Mouse (Mus musculus) G1E (cell line): ENCODE data around the gene Adgra3. TPM values are rescaled to one million over a fixed set of nuclear protein-coding genes. Genes with fewer than 3 reads are reported as not detected.

ENCODE experiments used
- ATAC-seq: 2 replicates; pipeline ENCODE4 v1.8.0; 2016; ENCODE audit warnings: mild to moderate bottlenecking; ENCODE audit not compliant: insufficient number of reproducible peaks, poor library complexity, low FRiP score, severe bottlenecking; ENCODE audit errors: extremely low read depth
- DNase-seq: peaks from one replicate; pipeline ENCODE4 v3.0.0; 2012; ENCODE audit warnings: low spot score
- H3K27me3 ChIP-seq: 2 replicates; pipeline ENCODE4 v1.6.1; 2012; ENCODE audit warnings: mild to moderate bottlenecking, low read length, inconsistent platforms; ENCODE audit not compliant: insufficient read depth
- H3K36me3 ChIP-seq: replicated peaks from 2 replicates; pipeline ENCODE3; 2012; ENCODE audit warnings: mild to moderate bottlenecking, inconsistent platforms
- H3K4me1 ChIP-seq: 2 replicates; pipeline ENCODE4 v1.6.1; 2012; ENCODE audit warnings: low read depth, low read length, inconsistent platforms, mixed read lengths; ENCODE audit not compliant: insufficient read depth
- H3K4me3 ChIP-seq: 2 replicates; pipeline ENCODE4 v1.5.1; 2012; ENCODE audit warnings: low read depth, mild to moderate bottlenecking, inconsistent platforms, low read length, moderate library complexity, mixed read lengths
- H3K9me3 ChIP-seq: replicated peaks from 2 replicates; pipeline ENCODE4 v1.6.1; 2012; ENCODE audit warnings: inconsistent platforms
- CTCF ChIP-seq: IDR thresholded peaks from 2 replicates; pipeline ENCODE4 v1.5.1; 2012; ENCODE audit warnings: low read depth, low read length, inconsistent platforms, mixed read lengths
- GATA1 ChIP-seq: IDR thresholded peaks from 2 replicates; pipeline ENCODE4 v1.6.1; 2012; ENCODE audit warnings: borderline replicate concordance, low read length, inconsistent platforms, mixed read lengths
- GATA2 ChIP-seq: IDR thresholded peaks from 2 replicates; pipeline ENCODE4 v1.6.1; 2012; ENCODE audit warnings: low read depth, low read length, inconsistent platforms, borderline replicate concordance
- POLR2AphosphoS5 ChIP-seq: IDR thresholded peaks from 2 replicates; pipeline ENCODE4 v1.6.1; 2012; ENCODE audit warnings: low read depth, low read length, inconsistent platforms; ENCODE audit not compliant: insufficient replicate concordance
- TAL1 ChIP-seq: conservative IDR thresholded peaks from 2 replicates; pipeline ENCODE4 v1.6.1; 2012; ENCODE audit warnings: low read depth, low read length, inconsistent platforms, mixed read lengths
- polyA plus RNA-seq: library from polyadenylated mRNA; stranded (reverse); fragments of >175 nt; gene quantifications from 2 replicates; pipeline ENCODE4 v1.2.3, GENCODE M21; 2012
- total RNA-seq, 2 experiments: library from RNA; stranded (forward) in 1 of 2; stranded (reverse) in 1 of 2; fragments of 200-1000 nt in 1 of 2; fragments of >200 nt in 1 of 2; fragmentation: Nextera tagmentation in 1 of 2; gene quantifications; 2 replicates each; pipeline ENCODE4 v1.2.3; 2014 to 2017

Gene Adgra3
- total and polyA plus RNA-seq, 3 experiments, result 0.16 TPM; not detected in 2

- Histone ChIP-seq H3K36me3 (no peaks in the 10 kb centered on the region), H3K27me3 (no peaks in the 10 kb centered on the region), H3K9me3 (peaks cover 5% of the 10 kb centered on the region; the same call in 1 of the 2 replicates), H3K4me1 (no peaks in the 10 kb centered on the region), H3K4me3 (no peak overlapping the region)
- ATAC-seq (no peak), DNase-seq (no peak)
- no peak for TF ChIP-seq TAL1
- TF ChIP-seq GATA2, result no peak
- no peak for TF ChIP-seq GATA1
- TF ChIP-seq POLR2AphosphoS5, result no peak
- TF ChIP-seq CTCF, result no peak
Measured at GRCm38 (mm10) chr5:50052456-50052855, 6.3 kb downstream of the Adgra3 start.

DNA sequence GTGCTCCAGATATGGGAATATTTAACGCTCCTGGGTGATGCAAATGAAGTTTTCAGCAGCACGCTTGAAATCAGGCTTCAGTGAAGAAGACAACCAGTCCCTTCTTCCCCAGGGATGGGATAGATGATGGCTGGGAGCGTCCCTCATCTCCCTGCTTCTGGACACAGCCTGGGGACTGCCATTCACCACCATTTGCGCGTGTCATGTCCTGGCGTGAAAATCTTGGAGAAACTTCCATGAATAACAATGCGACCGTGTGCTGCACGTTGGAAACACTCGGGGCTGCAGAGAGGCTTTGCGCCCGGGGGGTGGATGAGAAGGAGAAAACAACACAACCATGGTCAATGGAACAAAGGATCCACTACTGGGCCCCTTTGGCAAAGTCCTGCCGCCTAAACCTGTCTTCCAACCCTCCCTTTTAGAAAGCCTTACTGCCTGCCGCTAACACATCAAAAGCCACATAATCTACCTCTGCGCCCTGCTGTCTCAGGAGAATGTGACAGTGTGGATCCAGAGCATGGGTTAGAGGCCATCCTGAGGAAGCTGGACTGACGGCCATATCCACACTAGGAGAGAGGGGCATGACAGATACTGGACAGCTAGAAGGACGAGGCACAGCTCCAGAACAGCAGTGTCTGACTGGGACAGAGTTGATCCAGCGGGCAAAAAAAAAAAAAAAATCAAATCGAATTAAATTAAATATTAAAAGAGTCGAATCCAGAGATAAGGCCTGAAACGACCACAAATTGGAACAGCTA lies 8.0 kb downstream of the Adgra3 start:
- no peak for ATAC-seq
- Histone ChIP-seq H3K9me3 (peaks cover 5% of the 10 kb centered on the region; the same call in 1 of the 2 replicates), H3K36me3 (no peaks in the 10 kb centered on the region), H3K4me1 (no peaks in the 10 kb centered on the region), H3K27me3 (no peaks in the 10 kb centered on the region), H3K4me3 (no peak overlapping the region)
- DNase-seq, result no peak
- TF ChIP-seq GATA2 (no peak), GATA1 (no peak), TAL1 (no peak), POLR2AphosphoS5 (no peak), CTCF (no peak)

- DNase-seq (no peak), ATAC-seq (no peak)
- H3K36me3 ChIP-seq, result no peaks in the 10 kb centered on the region
- no peak overlapping the region for H3K4me3 ChIP-seq
- TF ChIP-seq GATA2 (no peak), CTCF (no peak), GATA1 (no peak), POLR2AphosphoS5 (no peak), TAL1 (no peak)
- peaks cover 5% of the 10 kb centered on the region; the same call in 1 of the 2 replicates for H3K9me3 ChIP-seq
- no peaks in the 10 kb centered on the region for H3K27me3 ChIP-seq
- no peaks in the 10 kb centered on the region for H3K4me1 ChIP-seq
Measured at GRCm38 (mm10) chr5:50050037-50050436, 8.8 kb downstream of the Adgra3 start.

DNA sequence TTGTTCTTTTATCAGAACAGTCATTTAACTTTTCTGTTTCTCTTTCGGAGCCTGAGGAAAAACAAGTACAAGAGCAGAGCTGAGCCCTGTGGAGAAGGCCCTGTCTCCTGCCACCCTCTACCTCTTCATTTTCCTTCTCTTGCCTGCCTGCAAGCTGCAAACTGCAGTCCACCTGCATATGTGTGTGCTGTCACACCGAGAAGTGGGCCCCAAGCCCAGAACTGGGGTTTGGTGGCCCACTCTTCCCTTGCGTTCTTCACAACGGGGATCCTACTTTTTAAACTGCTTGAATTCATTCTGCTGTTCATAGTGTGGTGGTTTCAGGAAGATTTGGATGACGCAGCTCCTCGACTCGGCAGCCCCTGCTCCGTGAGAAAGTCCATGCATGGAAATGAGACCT lies 9.3 kb downstream of the Adgra3 start:
- Histone ChIP-seq H3K36me3 (no peaks in the 10 kb centered on the region), H3K27me3 (no peaks in the 10 kb centered on the region), H3K4me3 (no peak overlapping the region), H3K9me3 (peaks cover 5% of the 10 kb centered on the region; the same call in 1 of the 2 replicates), H3K4me1 (no peaks in the 10 kb centered on the region)
- DNase-seq (no peak), ATAC-seq (no peak)
- TF ChIP-seq GATA1, result no peak
- no peak for TF ChIP-seq CTCF
- no peak for TF ChIP-seq TAL1
- no peak for TF ChIP-seq POLR2AphosphoS5

DNA sequence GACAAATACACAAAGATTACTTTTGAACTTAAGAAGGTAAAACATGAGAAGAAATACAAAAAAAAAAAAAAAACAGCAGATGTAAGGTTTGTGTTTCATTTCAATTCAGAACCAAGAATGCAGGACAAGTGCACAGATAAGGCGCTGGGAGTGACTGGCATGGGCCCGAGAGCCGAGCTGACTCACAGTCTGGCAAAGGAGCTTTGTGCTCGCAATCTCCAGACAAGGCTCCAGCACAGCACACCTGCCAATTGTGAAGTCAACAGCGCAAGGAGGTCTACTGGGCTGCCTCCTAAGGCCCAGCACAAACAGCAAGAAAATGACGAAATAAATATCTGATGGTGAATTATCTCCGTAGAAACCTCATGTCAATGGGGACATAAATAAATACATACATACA lies 9.8 kb downstream of the Adgra3 start:
- no peak overlapping the region for H3K4me3 ChIP-seq
- H3K27me3 ChIP-seq, result no peaks in the 10 kb centered on the region
- DNase-seq (no peak), ATAC-seq (no peak)
- H3K4me1 ChIP-seq, result no peaks in the 10 kb centered on the region
- TF ChIP-seq GATA2 (no peak), CTCF (no peak), TAL1 (no peak), POLR2AphosphoS5 (no peak), GATA1 (no peak)
- peaks cover 5% of the 10 kb centered on the region; the same call in 1 of the 2 replicates for H3K9me3 ChIP-seq
- H3K36me3 ChIP-seq, result no peaks in the 10 kb centered on the region

GRCm38 (mm10) chr5:50048271-50048851 lies 10.4 kb downstream of the Adgra3 start:
- TF ChIP-seq GATA2 (no peak), GATA1 (no peak), CTCF (no peak), TAL1 (no peak), POLR2AphosphoS5 (no peak)
- peaks cover 5% of the 10 kb centered on the region; the same call in 1 of the 2 replicates for H3K9me3 ChIP-seq
- DNase-seq, result no peak

More at GRCm38 (mm10) chr5:50048271-50048851, 10.4 kb downstream of the Adgra3 start:
- H3K27me3 ChIP-seq, result no peaks in the 10 kb centered on the region
- H3K4me3 ChIP-seq, result no peak overlapping the region
- no peak for ATAC-seq
- H3K4me1 ChIP-seq, result no peaks in the 10 kb centered on the region
- H3K36me3 ChIP-seq, result no peaks in the 10 kb centered on the region
